Mouse (Mus musculus) bone marrow, adult 2 months (tissue): ENCODE results near the gene Fam186a. TPM values are rescaled to one million over a fixed set of nuclear protein-coding genes. Genes with fewer than 3 reads are reported as not detected.
A peak's percentile ranks its signal among the peaks of the same experiment; 100 is the strongest.
"Not testable (repeated sequence)": the region's sequence is repeated elsewhere in the genome, so short reads cannot be mapped to it uniquely, and the experiment has no call there.

Experiments
- H3K27ac ChIP-seq: fragments of 200-500 bp; 2 replicates; pipeline ENCODE4 v1.5.1; 2012; ENCODE audit warnings: low read depth, mild to moderate bottlenecking, control low read depth, inconsistent platforms, low read length; ENCODE audit not compliant: control insufficient read depth, poor library complexity, insufficient read depth
- H3K4me1 ChIP-seq: fragments of 200-500 bp; 2 replicates; pipeline ENCODE4 v1.6.1; 2011; ENCODE audit warnings: low read length; ENCODE audit not compliant: control insufficient read depth, insufficient read depth
- H3K4me3 ChIP-seq: fragments of 200-500 bp; replicated peaks from 2 replicates; pipeline ENCODE3; 2011; ENCODE audit warnings: mild to moderate bottlenecking, low read depth, low read length, control low read depth; ENCODE audit not compliant: control insufficient read depth
- CTCF ChIP-seq: fragments of 200-500 bp; IDR thresholded peaks from 2 replicates; pipeline ENCODE4 v1.5.1; 2011; ENCODE audit warnings: low read length, control low read depth; ENCODE audit not compliant: control insufficient read depth, insufficient read depth
- POLR2A ChIP-seq: fragments of 200-500 bp; IDR thresholded peaks from 2 replicates; pipeline ENCODE4 v1.6.1; 2011; ENCODE audit warnings: low read depth, mild to moderate bottlenecking, control low read depth, low read length, borderline replicate concordance; ENCODE audit not compliant: control insufficient read depth
- WGBS: fragments of 180-500 bp; shearing (Covaris S2); methylation state at CpG from one replicate; pipeline ENCODE4 v1.1.7; 2018; 5-methylcytosine and 5-hydroxymethylcytosine counted together
- polyA plus RNA-seq: library from polyadenylated mRNA; stranded (reverse); fragments of >200 nt; gene quantifications from 2 replicates; pipeline ENCODE4 v1.2.4, GENCODE M21; 2011; ENCODE audit warnings: low replicate concordance; ENCODE audit not compliant: missing spikeins, insufficient read depth, insufficient read length

The Fam186a gene
- polyA plus RNA-seq, 1 experiment, result not detected

GRCm38 (mm10) chr15:99911785-99912184 lies 55.1 kb downstream of the Fam186a start:
- Histone ChIP-seq H3K4me3 (no peak overlapping the region), H3K27ac (no peak overlapping the region; the same call in 1 of the 2 replicates), H3K4me1 (peaks cover 3% of the 10 kb centered on the region; the same call in 1 of the 2 replicates)
- 88% methylated on average over 4 of the region's 4 CpGs for WGBS
- no peak for TF ChIP-seq CTCF

- WGBS, result 41% methylated on average over 14 of the region's 14 CpGs
- not testable (repeated sequence) for H3K27ac ChIP-seq
Measured at GRCm38 (mm10) chr15:99909339-99909996, 57.4 kb downstream of the Fam186a start.

GRCm38 (mm10) chr15:99907514-99907913 lies 59.3 kb downstream of the Fam186a start:
- TF ChIP-seq POLR2A, result no peak
- TF ChIP-seq CTCF, result no peak
- WGBS, result 5% methylated on average over 1 of the region's 1 CpGs
- Histone ChIP-seq H3K27ac (no peak overlapping the region), H3K4me1 (peaks cover 3% of the 10 kb centered on the region; the same call in 1 of the 2 replicates), H3K4me3 (no peak overlapping the region)

More at GRCm38 (mm10) chr15:99909339-99909996, 57.4 kb downstream of the Fam186a start:
- not testable (repeated sequence) for H3K4me3 ChIP-seq, H3K4me1 ChIP-seq

GRCm38 (mm10) chr15:99907041-99907440 lies 59.8 kb downstream of the Fam186a start:
- no peak overlapping the region for H3K4me3 ChIP-seq
- H3K4me1 ChIP-seq, result peaks cover 3% of the 10 kb centered on the region; the same call in 1 of the 2 replicates
- 70% methylated on average over 4 of the region's 4 CpGs for WGBS
- TF ChIP-seq CTCF (no peak), POLR2A (no peak)
- H3K27ac ChIP-seq, result no peak overlapping the region

- no peak for TF ChIP-seq POLR2A
- no peak for TF ChIP-seq CTCF
- 80% methylated on average over 9 of the region's 9 CpGs for WGBS
- Histone ChIP-seq H3K4me3 (no peak overlapping the region), H3K27ac (no peak overlapping the region), H3K4me1 (peaks cover 3% of the 10 kb centered on the region; the same call in 1 of the 2 replicates)
Measured at GRCm38 (mm10) chr15:99904841-99905240, 62.0 kb downstream of the Fam186a start.

- TF ChIP-seq POLR2A (no peak), CTCF (peak; percentile 27; the same call in 1 of the 2 replicates)
- no peak overlapping the region for H3K4me3 ChIP-seq
- no peak overlapping the region for H3K27ac ChIP-seq
- H3K4me1 ChIP-seq, result peaks cover 3% of the 10 kb centered on the region; the same call in 1 of the 2 replicates
- WGBS, result 9% methylated on average over 4 of the region's 4 CpGs
Measured at GRCm38 (mm10) chr15:99904333-99904732, 62.5 kb downstream of the Fam186a start.

GRCm38 (mm10) chr15:99903227-99903626 lies 63.6 kb downstream of the Fam186a start:
- 84% methylated on average over 5 of the region's 5 CpGs for WGBS
- no peak overlapping the region for H3K27ac ChIP-seq
- peaks cover 3% of the 10 kb centered on the region; the same call in 1 of the 2 replicates for H3K4me1 ChIP-seq
- H3K4me3 ChIP-seq, result no peak overlapping the region
- TF ChIP-seq POLR2A, result no peak
- TF ChIP-seq CTCF, result no peak

GRCm38 (mm10) chr15:99902786-99903185 lies 64.1 kb downstream of the Fam186a start:
- Histone ChIP-seq H3K27ac (no peak overlapping the region), H3K4me1 (peaks cover 3% of the 10 kb centered on the region; the same call in 1 of the 2 replicates), H3K4me3 (no peak overlapping the region)
- 78% methylated on average over 5 of the region's 5 CpGs for WGBS
- TF ChIP-seq CTCF (no peak), POLR2A (no peak)

- Histone ChIP-seq H3K4me3 (no peak overlapping the region), H3K27ac (no peak overlapping the region), H3K4me1 (no peaks in the 10 kb centered on the region)
- no peak for TF ChIP-seq CTCF
- no peak for TF ChIP-seq POLR2A
Measured at GRCm38 (mm10) chr15:99896621-99897020, 70.2 kb downstream of the Fam186a start.
